Comparison of ENCODE assay signal across 7 mouse cellular contexts in the genomic region with DNA sequence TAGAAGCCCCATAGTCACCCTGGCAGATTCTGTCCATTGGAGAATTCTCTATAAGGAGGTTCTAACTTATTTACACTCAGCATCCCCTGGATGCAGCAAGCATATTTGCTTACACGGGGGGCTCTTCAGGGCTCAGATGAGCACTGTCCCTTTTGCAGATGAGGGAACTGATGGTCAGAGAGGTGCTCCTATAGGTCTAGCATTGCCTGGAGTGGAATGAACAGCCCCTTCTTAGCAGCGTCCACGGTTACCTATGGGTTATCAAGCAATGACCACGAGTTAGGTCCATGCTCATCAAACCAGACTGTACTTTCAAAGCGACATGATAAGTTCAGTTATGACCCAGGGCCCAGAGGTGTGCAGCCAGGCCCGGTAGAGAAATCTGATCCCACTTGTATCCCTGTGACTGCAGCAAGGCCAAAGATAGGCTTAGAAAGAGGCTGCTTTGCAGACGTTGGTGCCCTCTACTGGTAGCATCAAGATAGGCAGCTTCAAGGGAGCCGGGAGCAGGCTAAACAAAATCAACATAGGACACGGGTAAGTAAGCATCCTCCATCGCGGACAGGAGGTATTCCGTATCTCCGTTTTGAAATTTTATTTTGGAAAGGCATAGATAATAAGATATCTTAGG.
DNase-seq lines count a peak whose midpoint lies in the region; ATAC-seq and TF ChIP-seq lines count a peak whose summit lies in the region.

No protein-coding gene starts in this region.

- H3K9ac ChIP-seq in MEL (ENCODE audit: control insufficient read depth, low read depth, low read length, poor library complexity, severe bottlenecking): no peak overlapping the region
- no peak overlapping the region for H3K9ac ChIP-seq in embryonic facial prominence, embryonic 11.5 days (replicated peaks; ENCODE audit: low read length)
- H3K9ac ChIP-seq in heart, embryonic 16.5 days (ENCODE audit: low read length): no peak overlapping the region
- no peak overlapping the region for H3K9ac ChIP-seq in lung, postnatal 0 days (replicated peaks; ENCODE audit: low read depth)

- WGBS in embryonic facial prominence, embryonic 11.5 days: 21% methylated on average over 13 of the region's 13 CpGs
- 23% methylated on average over 13 of the region's 13 CpGs for WGBS in heart, embryonic 16.5 days
- 20% methylated on average over 13 of the region's 13 CpGs for WGBS in lung, postnatal 0 days

- no peaks in the 10 kb centered on the region for H3K9me3 ChIP-seq in MEL (replicated peaks; ENCODE audit: insufficient read depth, low read length)
- H3K9me3 ChIP-seq in embryonic facial prominence, embryonic 11.5 days (replicated peaks; ENCODE audit: control insufficient read depth, low read length): no peaks in the 10 kb centered on the region
- H3K9me3 ChIP-seq in heart, embryonic 16.5 days (replicated peaks; ENCODE audit: control insufficient read depth, low read length): no peaks in the 10 kb centered on the region
- no peaks in the 10 kb centered on the region for H3K9me3 ChIP-seq in lung, postnatal 0 days (ENCODE audit: low read length)

- no peak for TF ChIP-seq EP300 in MEL (IDR thresholded peaks at IDR 0.05; ENCODE audit: low read depth in 1 of 2, low read length in 2 of 2)
- TF ChIP-seq EP300 in lung, postnatal 0 days (IDR thresholded peaks at IDR 0.05): no peak

- no peaks in the 10 kb centered on the region for H3K4me1 ChIP-seq in MEL (ENCODE audit: control insufficient read depth in 1 of 2, insufficient read depth in 2 of 2, low read length in 2 of 2)
- no peaks in the 10 kb centered on the region for H3K4me1 ChIP-seq in embryonic facial prominence, embryonic 11.5 days (ENCODE audit: control insufficient read depth, insufficient read depth, low read length)
- peaks cover 7% of the 10 kb centered on the region; the same call in 1 of the 2 replicates for H3K4me1 ChIP-seq in heart, embryonic 16.5 days (ENCODE audit: control insufficient read depth, insufficient read depth, low read length)
- no peaks in the 10 kb centered on the region for H3K4me1 ChIP-seq in lung, postnatal 0 days (ENCODE audit: insufficient read depth, low read depth, low read length)

- DNase-seq in MEL (ENCODE audit: low read depth, low spot score): peak; percentile 15
- DNase-seq in adrenal gland, postnatal 14 days: peak; percentile 73
- peak; percentile 87 for DNase-seq in embryonic facial prominence, embryonic 11.5 days (ENCODE audit: low spot score)
- DNase-seq in kidney, postnatal 4 days: peak; percentile 74 to 76
- DNase-seq in lung, postnatal 0 days (ENCODE audit: low spot score): peak; percentile 77
- peak; percentile 73 to 82 for DNase-seq in right cerebral cortex, postnatal 10 days (ENCODE audit: low spot score in 2 of 2)

- no peaks in the 10 kb centered on the region for H3K36me3 ChIP-seq in MEL (ENCODE audit: control insufficient read depth in 1 of 2, insufficient read depth in 2 of 2, low read length in 2 of 2)
- no peaks in the 10 kb centered on the region for H3K36me3 ChIP-seq in embryonic facial prominence, embryonic 11.5 days (replicated peaks; ENCODE audit: control insufficient read depth, insufficient read depth, low read depth, low read length)
- H3K36me3 ChIP-seq in heart, embryonic 16.5 days (ENCODE audit: control insufficient read depth, insufficient read depth): no peaks in the 10 kb centered on the region
- no peaks in the 10 kb centered on the region for H3K36me3 ChIP-seq in lung, postnatal 0 days (ENCODE audit: insufficient read depth, low read length)

- TF ChIP-seq POLR2A in MEL (IDR thresholded peaks at IDR 0.05; ENCODE audit: control insufficient read depth in 1 of 2, insufficient read depth in 1 of 2, low read depth in 1 of 2, low read length in 2 of 2, poor library complexity in 1 of 2): no peak

- no peak overlapping the region for H3K27ac ChIP-seq in MEL (ENCODE audit: control insufficient read depth, low read depth, low read length)
- no peak overlapping the region for H3K27ac ChIP-seq in embryonic facial prominence, embryonic 11.5 days (replicated peaks; ENCODE audit: low read depth, low read length)
- no peak overlapping the region for H3K27ac ChIP-seq in heart, embryonic 16.5 days (ENCODE audit: low read length)
- no peak overlapping the region for H3K27ac ChIP-seq in lung, postnatal 0 days (ENCODE audit: low read length)

- peak; percentile 17 for TF ChIP-seq RAD21 in MEL (IDR thresholded peaks at IDR 0.05; ENCODE audit: low read depth, low read length)

- H3K4me2 ChIP-seq in embryonic facial prominence, embryonic 11.5 days (ENCODE audit: low read depth, low read length): no peak overlapping the region
- H3K4me2 ChIP-seq in heart, embryonic 16.5 days (ENCODE audit: low read depth, low read length): no peak overlapping the region
- no peak overlapping the region for H3K4me2 ChIP-seq in lung, postnatal 0 days (replicated peaks; ENCODE audit: low read depth, low read length)

- peak; percentile 29 to 48 (median 35); a peak in 5 of 6 replicates for TF ChIP-seq CTCF in MEL (IDR thresholded peaks at IDR 0.05 in 2 of 3, conservative IDR thresholded peaks at IDR 0.05 in 1 of 3; ENCODE audit: control insufficient read depth in 1 of 3, insufficient read depth in 1 of 3, low read depth in 2 of 3, low read length in 3 of 3, poor library complexity in 1 of 3, severe bottlenecking in 1 of 3)
- TF ChIP-seq CTCF in lung, postnatal 0 days (IDR thresholded peaks at IDR 0.05): peak; percentile 89

- no peaks in the 10 kb centered on the region for H3K27me3 ChIP-seq in MEL (ENCODE audit: control insufficient read depth in 1 of 2, insufficient read depth in 2 of 2, low read length in 2 of 2)
- no peaks in the 10 kb centered on the region for H3K27me3 ChIP-seq in embryonic facial prominence, embryonic 11.5 days (ENCODE audit: control insufficient read depth, insufficient read depth, low read length)
- no peaks in the 10 kb centered on the region for H3K27me3 ChIP-seq in heart, embryonic 16.5 days (ENCODE audit: control insufficient read depth, insufficient read depth, low read length)
- H3K27me3 ChIP-seq in lung, postnatal 0 days (replicated peaks; ENCODE audit: insufficient read depth, low read length): no peaks in the 10 kb centered on the region

- H3K4me3 ChIP-seq in MEL (ENCODE audit: control insufficient read depth in 1 of 2, insufficient read depth in 1 of 2, low read depth in 2 of 2, low read length in 2 of 2): no peak overlapping the region
- no peak overlapping the region for H3K4me3 ChIP-seq in embryonic facial prominence, embryonic 11.5 days (ENCODE audit: low read depth, low read length)
- no peak overlapping the region for H3K4me3 ChIP-seq in heart, embryonic 16.5 days (ENCODE audit: low read length)
- H3K4me3 ChIP-seq in lung, postnatal 0 days (ENCODE audit: low read depth, low read length): no peak overlapping the region

- no peaks in the 10 kb centered on the region for H3K79me2 ChIP-seq in MEL (ENCODE audit: control insufficient read depth, insufficient read depth, low read length, poor library complexity)

- ATAC-seq in embryonic facial prominence, embryonic 11.5 days (replicated peaks; ENCODE audit: insufficient number of reproducible peaks, low FRiP score, low TSS enrichment, low read depth): peak; percentile 65
- ATAC-seq in heart, embryonic 16.5 days (replicated peaks; ENCODE audit: extremely low read depth, insufficient read depth, low FRiP score): peak; percentile 66
- ATAC-seq in lung, postnatal 0 days: peak; percentile 49; the same call in 1 of the 2 replicates

TF ChIP-seq in MEL, 35 proteins besides CTCF, POLR2A, EP300 and RAD21:
- TF ChIP-seq TBP (IDR thresholded peaks at IDR 0.05; ENCODE audit: low read depth, low read length) (no peak), CHD2 (IDR thresholded peaks at IDR 0.05; ENCODE audit: low read length) (no peak), MYC (IDR thresholded peaks at IDR 0.05; ENCODE audit: low read depth, low read length) (no peak), MXI1 (IDR thresholded peaks at IDR 0.05; ENCODE audit: low read depth, low read length) (no peak), ZNF384 (IDR thresholded peaks at IDR 0.05; ENCODE audit: low read depth, low read length) (no peak), MAFK (IDR thresholded peaks at IDR 0.05; ENCODE audit: borderline replicate concordance, low read depth, low read length) (no peak)

Comparison
In these comparisons a context has a peak if more than half of its experiments do, and no peak if none do; other contexts are left out.
1. DNase-seq: peak in every context shown above with its lines; median percentile 87 in embryonic facial prominence, embryonic 11.5 days; 78 in right cerebral cortex, postnatal 10 days; 77 in lung, postnatal 0 days; 75 in kidney, postnatal 4 days; 73 in adrenal gland, postnatal 14 days; 15 in MEL.